Mouse (Mus musculus) left cerebral cortex, adult 11 months (tissue): ENCODE measurements around the gene Shisa6.

Experiments
- DNase-seq: peaks from one replicate; pipeline ENCODE4 v3.0.0; 2022; ENCODE audit warnings: low spot score

The Shisa6 gene

DNA sequence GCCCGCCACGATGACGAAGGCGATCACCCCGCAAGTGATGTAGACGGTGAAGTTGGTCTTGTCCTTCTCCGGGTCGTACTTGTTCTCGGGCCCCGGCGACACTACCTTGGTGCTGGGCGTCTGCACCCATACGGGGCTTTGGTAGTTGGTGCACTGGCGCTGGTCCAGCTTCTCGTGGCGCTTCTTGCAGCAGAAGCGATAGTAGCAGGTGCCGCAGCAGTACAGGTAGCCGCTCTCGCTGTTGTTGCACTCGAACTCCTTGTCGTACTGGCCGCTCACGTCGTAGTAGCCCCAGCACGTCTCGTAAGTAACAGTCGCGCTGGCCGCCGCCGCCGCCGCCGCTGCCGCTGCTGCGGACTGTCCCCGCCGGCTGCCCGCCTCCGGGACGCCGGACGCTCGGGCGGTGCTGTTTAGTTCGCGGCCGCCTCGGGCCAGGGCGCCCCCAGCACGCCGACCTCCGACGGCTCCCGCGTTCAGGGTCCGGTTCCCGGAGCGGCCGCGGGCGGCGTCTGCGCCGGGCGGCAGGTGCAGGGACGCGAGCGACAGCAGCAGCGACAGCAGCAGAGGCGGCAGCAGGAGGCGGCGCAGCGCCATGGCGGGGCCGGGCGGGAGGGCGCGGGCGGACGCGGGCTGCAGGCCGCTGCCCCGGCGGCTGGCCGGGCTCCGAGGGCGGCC lies at the start of gene Shisa6:
Gene Shisa6 (minus strand): TSS at position 594 of the 675 bp plus-strand sequence.
- no peak for DNase-seq

DNA sequence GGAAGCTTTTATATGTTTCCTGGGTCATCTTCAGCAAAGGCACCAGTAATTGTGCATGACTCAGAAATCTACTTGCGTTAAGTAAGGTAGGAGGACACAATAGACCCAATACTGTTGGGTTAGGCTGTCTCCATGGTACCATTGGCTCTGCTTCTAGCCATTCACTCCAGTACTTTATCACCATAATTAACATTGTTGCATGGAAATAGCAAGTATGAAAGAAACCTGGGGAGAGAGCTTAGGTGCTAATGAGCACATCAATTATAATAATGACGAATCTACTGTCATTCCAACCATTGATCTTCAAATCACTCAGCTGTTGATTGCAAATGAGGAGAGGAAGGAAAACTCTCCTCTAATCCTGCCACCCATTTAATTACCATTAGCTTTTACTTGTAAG lies 48.1 kb upstream of the Shisa6 start:
- no peak for DNase-seq

DNA sequence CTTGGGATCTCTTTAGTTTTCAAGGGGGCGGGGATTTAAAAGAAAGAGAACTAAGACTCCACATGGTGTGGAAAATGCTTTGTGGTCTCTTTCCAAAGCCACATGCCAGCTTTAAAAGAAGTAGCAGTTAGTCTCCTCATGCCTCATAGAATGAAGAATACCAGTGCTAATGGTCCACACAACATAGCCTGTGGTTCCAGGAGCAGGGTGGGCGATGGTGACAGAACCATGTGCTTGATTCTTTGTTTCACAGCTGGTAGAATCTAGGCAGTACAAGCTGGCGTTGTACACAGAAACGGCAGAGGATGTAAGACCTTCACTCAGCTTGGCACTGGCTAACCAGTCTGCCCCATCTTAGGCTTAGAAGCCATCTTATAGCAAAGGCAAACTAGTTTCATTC lies 43.3 kb upstream of the Shisa6 start:
- no peak for DNase-seq

- DNase-seq, result no peak
These were observed 42.6 kb upstream of the Shisa6 start for GRCm38 (mm10) chr11:66568386-66568791.

DNA sequence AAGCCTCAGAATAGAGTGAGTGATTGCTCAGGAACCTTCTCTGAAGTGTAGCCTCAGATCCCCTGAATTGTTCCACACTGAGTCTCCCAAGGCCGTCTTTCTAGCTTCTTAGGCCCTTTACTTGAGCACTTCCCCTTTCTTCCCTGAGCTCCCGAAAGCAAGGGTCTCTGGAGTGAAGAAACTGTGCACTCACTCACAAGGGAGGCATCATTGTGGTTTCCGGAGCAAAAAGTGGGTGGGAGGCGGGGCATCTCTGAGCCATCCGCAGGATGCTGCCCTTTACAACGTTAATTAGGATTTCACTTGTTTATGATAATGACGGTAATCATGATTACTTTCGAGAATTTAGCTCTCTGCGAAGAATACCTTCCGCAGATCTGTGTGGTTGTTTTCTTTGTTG lies 41.6 kb upstream of the Shisa6 start:
- no peak for DNase-seq

DNA sequence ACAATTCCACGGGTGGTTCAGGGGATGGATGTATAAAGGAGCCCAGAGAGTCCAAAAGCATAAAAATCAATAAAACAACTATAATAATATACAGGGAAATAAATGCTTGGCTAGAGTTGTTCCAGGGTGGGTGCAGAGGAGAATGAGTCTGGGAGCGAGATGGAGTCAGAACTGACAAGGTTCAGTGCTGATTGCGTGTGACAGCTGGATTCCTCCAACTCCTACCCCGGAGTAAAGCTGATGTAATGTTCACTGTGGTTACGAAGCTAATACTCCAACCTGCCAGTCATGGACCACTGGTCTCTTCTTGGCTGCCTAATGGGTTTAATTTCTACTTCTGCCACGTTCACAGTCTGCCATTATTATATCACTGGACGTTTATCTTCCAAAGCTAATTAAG lies 36.5 kb upstream of the Shisa6 start:
- no peak for DNase-seq

DNA sequence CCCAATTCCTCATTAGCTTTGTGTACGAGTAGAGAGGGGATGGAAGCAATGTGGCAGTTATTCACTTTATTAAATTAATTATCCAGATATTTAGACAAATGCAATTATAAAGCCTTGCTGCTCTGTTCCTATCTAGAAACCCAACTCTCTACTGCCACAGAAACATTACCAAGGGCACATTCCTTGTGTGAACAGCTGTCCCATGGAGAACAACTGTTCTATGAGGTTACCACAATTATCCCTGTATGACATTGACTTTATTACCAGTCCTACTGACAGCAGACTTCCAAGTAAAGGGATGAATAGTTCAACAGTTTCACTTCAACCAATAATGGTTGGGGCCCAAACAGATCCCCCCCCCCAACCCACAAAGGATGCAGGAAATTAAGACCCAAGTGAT lies 12.1 kb upstream of the Shisa6 start:
- no peak for DNase-seq

DNA sequence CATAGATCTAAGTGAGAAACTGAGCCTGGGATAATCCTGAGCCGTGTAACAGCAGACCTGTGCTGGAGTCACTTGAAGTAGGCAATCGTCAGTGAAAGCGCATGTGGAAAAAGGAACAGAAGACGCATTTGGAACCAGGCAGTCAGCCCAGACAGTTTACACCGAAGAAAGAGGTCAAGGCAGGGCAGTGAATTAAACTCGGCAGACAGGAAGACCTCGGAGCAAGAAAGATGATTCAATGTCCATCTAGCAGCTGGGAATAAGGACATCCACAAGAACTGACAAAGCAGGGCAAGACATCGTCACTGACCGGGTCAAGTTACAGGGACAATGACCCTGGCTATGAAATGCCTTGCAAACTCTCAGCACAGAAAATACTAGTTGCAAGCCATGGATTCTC lies 10.1 kb upstream of the Shisa6 start:
- DNase-seq, result no peak

- DNase-seq, result no peak
These were observed 9.4 kb upstream of the Shisa6 start for GRCm38 (mm10) chr11:66535156-66535555.

- DNase-seq, result no peak
These were observed 8.5 kb upstream of the Shisa6 start for GRCm38 (mm10) chr11:66534291-66534690.

GRCm38 (mm10) chr11:66528146-66528545 lies 2.4 kb upstream of the Shisa6 start:
- DNase-seq, result no peak

DNA sequence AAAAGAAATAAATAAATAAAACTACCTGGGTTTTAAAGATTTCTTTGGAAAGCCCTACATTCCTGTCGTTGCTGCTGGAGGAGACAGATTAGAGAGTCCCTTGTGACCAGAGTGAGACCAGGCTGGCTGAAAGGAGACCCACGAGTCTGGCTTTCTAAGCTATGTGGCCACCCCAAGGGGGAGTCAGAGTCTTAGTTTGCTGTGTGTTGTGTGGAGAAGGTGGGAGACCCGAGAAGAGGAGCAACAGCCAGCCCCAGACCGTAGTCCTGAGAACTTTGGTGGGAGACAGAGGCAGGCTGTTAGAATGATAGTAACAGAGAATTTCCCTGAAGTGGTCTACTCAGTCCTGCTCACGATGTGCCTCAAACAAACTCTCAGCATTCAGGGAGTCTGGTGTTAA lies 1.6 kb upstream of the Shisa6 start:
- DNase-seq, result no peak

DNA sequence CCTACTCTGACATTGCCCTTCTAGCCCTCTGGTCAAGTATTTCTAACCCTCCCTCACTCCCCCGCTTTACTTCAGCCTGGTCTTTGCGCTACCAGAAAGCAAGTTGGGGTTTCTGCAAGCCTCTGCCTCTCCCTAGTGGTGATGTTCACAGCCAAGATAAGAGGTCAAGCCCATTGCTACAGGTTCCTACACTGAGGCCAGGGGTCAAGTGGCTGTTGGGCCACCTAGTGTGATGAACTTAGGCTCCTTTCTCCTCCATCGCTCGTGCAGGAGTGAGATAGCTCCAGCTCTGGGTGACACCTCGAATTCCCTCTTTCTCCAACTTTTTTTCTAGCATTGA lies 1.2 kb upstream of the Shisa6 start:
- no peak for DNase-seq

DNA sequence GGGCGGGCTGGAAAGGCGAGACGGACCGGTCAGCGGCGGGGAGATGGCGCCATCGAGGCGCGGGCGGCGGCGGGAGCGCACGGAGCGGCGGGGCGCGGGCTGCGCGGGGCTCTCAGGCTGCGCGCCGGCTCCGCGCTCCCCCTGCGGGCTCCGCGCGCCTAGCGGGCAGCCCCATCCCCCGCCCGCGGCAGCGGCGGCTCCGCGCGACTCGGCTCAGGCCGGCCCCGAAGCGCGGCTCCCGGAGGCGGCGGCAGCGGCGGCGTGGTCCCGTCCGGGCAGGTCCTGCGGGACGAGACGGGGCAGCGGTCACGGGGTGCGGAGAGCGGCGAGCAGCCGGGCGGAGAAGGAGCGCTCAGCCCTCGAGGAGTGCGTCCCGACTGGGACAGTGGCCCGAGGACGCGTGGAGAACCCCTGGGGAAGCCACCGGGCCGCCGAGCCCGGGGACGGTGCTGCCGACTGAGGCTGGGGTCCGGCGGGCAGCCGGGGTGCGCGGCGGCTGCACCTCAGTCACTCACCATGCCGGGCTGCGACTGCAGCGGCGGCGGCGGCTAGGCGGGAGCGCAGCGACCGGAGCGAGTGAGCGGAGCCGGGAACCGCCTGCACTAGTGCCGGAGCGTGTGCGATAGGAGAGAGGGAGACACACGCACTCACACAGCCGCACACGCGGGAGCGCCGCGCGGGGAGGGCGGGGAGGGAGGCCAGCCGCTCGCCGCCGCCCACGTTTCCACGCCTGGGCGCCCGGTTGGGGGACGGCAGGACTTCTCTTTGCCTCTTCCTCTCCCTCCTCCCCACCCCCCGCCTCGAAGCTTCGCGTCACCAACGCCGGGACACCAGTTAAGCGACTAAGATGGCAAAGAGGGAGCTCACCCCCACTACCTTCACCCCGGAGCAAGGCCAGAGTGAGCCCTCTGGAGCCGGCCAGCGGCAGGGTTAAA lies 549 bp upstream of the Shisa6 start:
- DNase-seq, result no peak

DNA sequence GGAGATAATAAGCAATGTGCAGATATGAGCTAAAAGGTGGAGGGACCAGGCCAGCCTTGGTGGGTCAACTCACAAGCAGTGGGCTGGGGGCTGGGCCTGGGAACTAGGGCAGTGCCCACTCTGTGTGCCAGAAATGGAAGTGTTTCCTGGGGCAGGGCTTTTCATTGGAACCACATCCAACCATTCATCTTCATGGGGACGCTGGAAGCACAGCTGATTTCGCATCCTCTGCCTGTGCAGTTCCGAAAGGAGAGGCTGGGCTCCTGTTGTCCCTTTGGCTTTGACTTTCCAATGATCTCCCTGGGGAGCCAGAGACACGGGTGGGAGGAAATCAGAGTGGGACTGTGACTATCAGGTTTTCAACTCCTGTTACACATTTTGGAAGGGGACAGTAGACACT lies 1.5 kb downstream of the Shisa6 start:
- DNase-seq, result no peak

- DNase-seq, result no peak
These were observed 3.4 kb downstream of the Shisa6 start for GRCm38 (mm10) chr11:66522376-66522775.

- DNase-seq, result no peak
These were observed 6.4 kb downstream of the Shisa6 start for GRCm38 (mm10) chr11:66519386-66519785.

- no peak for DNase-seq
These were observed 11.4 kb downstream of the Shisa6 start for GRCm38 (mm10) chr11:66514346-66514745.

DNA sequence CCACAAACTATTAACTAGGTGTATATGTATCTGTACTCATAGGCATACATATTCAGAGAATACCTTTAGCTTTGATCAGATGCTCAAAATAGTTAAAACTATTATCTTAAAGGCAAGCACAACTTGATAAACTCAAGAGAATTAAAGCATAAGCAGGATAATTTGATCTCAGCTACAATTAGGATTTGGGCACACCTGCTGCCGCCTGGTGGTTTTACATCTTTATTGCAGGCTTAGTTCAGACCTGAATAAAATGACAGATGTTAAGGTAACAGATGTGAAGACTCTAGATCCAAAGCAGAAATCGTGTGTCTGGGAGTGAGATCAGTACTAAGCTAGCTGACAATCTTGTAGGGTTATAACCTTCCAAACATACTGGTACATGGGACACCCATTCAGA lies 24.8 kb downstream of the Shisa6 start:
- DNase-seq, result no peak

GRCm38 (mm10) chr11:66498857-66499445 lies 26.8 kb downstream of the Shisa6 start:
- no peak for DNase-seq

GRCm38 (mm10) chr11:66496235-66496634 lies 29.5 kb downstream of the Shisa6 start:
- no peak for DNase-seq

- DNase-seq, result no peak
These were observed 31.4 kb downstream of the Shisa6 start for GRCm38 (mm10) chr11:66494391-66494790.

- DNase-seq, result no peak
These were observed 38.0 kb downstream of the Shisa6 start for GRCm38 (mm10) chr11:66487765-66488164.
